Mouse (Mus musculus) liver, adult 2 months (tissue): Measurements from ENCODE around the gene Cdh26. TPM values are rescaled to one million over a fixed set of nuclear protein-coding genes. Genes with fewer than 3 reads are reported as not detected.

Experiments used
- DNase-seq: peaks from one replicate; pipeline ENCODE4 v3.0.0-alpha.2; 2011; ENCODE audit warnings: low read depth, low spot score; ENCODE audit errors: extremely low read depth
- H3K27ac ChIP-seq: fragments of 200-500 bp; replicated peaks from 2 replicates; pipeline ENCODE4 v1.5.1; 2012; ENCODE audit warnings: low read depth, mild to moderate bottlenecking, control low read depth, inconsistent platforms, low read length; ENCODE audit not compliant: insufficient read depth
- H3K27me3 ChIP-seq: fragments of 200-500 bp; 2 replicates; pipeline ENCODE4 v1.6.1; 2012; ENCODE audit warnings: mild to moderate bottlenecking, moderate library complexity, low read length, inconsistent platforms; ENCODE audit not compliant: control insufficient read depth, insufficient read depth
- H3K36me3 ChIP-seq: fragments of 200-500 bp; 2 replicates; pipeline ENCODE4 v1.6.1; 2012; ENCODE audit warnings: low read length, inconsistent platforms; ENCODE audit not compliant: control insufficient read depth, insufficient read depth
- H3K4me1 ChIP-seq: fragments of 200-500 bp; 2 replicates; pipeline ENCODE4 v1.6.1; 2011; ENCODE audit warnings: low read length; ENCODE audit not compliant: control insufficient read depth, insufficient read depth
- H3K4me3 ChIP-seq: fragments of 200-500 bp; 2 replicates; pipeline ENCODE4 v1.5.1; 2011; ENCODE audit warnings: low read depth, mild to moderate bottlenecking, control low read depth, low read length, moderate library complexity; ENCODE audit not compliant: insufficient read depth
- H3K79me2 ChIP-seq: fragments of 200-500 bp; 2 replicates; pipeline ENCODE4 v1.6.1; 2012; ENCODE audit warnings: inconsistent platforms, mild to moderate bottlenecking, low read length, moderate library complexity; ENCODE audit not compliant: control insufficient read depth, insufficient read depth
- H3K9ac ChIP-seq: fragments of 200-500 bp; 2 replicates; pipeline ENCODE4 v1.6.1; 2012; ENCODE audit warnings: low read depth, mild to moderate bottlenecking, control low read depth, inconsistent platforms, low read length
- CTCF ChIP-seq: fragments of 200-500 bp; IDR thresholded peaks from 2 replicates; pipeline ENCODE4 v1.5.1; 2011; ENCODE audit warnings: low read depth, low read length, control low read depth
- POLR2A ChIP-seq: fragments of 200-500 bp; IDR thresholded peaks from 2 replicates; pipeline ENCODE4 v1.6.1; 2011; ENCODE audit warnings: low read length, control low read depth; ENCODE audit not compliant: insufficient read depth; ENCODE audit errors: extremely low read depth
- whole genome bisulfite sequencing: fragments of 180-500 bp; shearing (Covaris S2); methylation state at CpG from one replicate; pipeline ENCODE4 v1.1.7; 2018; 5-methylcytosine and 5-hydroxymethylcytosine counted together
- polyA plus RNA-seq: library from polyadenylated mRNA; depleted of rRNA; stranded (reverse); fragments of >200 nt; gene quantifications from 2 replicates; pipeline ENCODE4 v1.2.3, GENCODE M21; 2012
- total RNA-seq: library from RNA; depleted of rRNA; stranded (reverse); fragments of >200 nt; gene quantifications from 2 replicates; pipeline ENCODE4 v1.2.3, GENCODE M21; 2014

Cdh26 gene
- total and polyA plus RNA-seq, 2 experiments: not detected

DNA sequence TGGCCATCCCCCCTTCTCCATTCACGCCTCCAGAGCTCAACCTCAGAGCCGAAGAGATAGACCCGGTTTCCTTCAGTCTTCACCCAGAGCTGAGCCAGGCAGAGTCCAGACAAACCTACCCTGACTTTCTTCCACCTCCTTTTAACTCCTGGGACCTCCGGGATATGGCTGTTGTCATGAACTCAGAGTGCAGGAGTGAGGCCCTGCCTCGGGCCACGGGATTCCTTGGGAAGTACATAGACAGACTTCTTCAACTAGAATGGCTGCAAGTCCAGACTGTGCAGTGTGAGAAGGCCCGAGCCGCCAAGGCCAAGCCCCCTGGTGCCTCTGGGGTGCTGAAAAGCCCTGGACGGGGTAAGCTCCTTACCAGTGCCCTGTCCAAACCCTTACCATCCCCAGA is 9.8 kb upstream of the Cdh26 start:
- Histone ChIP-seq H3K4me3 (no peak overlapping the region), H3K4me1 (no peaks in the 10 kb centered on the region), H3K27me3 (no peaks in the 10 kb centered on the region), H3K36me3 (no peaks in the 10 kb centered on the region), H3K27ac (no peak overlapping the region), H3K9ac (no peak overlapping the region), H3K79me2 (no peaks in the 10 kb centered on the region)
- 86% methylated on average over 9 of the region's 9 CpGs for WGBS
- no peak for TF ChIP-seq POLR2A
- TF ChIP-seq CTCF: no peak
- DNase-seq: no peak

DNA sequence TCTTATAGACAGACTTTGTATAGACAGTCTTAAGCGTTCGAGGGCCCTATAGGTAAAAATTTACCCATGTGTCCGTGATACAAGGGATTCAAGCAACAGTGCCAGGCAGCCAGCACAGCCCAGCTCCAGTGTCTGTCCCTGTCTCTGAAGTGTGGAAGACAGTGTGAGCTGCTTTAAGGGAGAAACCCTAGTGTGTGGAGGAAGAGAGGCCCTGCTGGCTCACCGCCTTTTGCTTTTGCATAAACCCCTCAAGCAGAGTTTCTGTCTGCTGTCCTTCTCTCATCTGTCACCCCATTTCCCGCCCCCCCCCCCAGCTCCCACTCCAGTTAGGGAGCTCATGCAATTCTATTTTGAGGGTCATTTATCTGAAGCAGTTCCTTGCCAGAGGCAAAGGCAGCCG is 8.7 kb upstream of the Cdh26 start:
- TF ChIP-seq CTCF (no peak), POLR2A (no peak)
- Histone ChIP-seq H3K4me1 (no peaks in the 10 kb centered on the region), H3K9ac (no peak overlapping the region), H3K36me3 (no peaks in the 10 kb centered on the region), H3K27me3 (no peaks in the 10 kb centered on the region), H3K79me2 (no peaks in the 10 kb centered on the region), H3K4me3 (no peak overlapping the region), H3K27ac (no peak overlapping the region)
- 79% methylated on average over 6 of the region's 6 CpGs for WGBS
- no peak for DNase-seq

DNA sequence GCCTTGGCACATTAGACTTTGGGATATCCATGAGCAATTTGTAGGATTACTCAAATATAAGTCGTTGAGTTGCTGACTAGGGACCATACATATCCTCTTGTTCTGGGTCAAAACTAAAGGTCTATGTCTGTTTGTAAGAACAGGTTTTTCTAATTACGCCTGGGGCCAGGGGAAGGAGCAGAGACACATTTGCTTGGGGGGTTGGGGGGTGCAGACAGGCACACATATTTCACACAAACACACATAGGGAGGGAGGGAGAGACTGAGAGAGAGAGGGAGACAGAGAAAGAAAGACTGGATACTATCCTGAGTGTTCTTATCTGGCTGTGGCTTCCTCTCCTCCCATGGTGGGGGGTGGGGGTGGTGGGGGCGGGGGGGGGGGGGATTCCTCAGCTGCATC is 8.1 kb upstream of the Cdh26 start:
- Histone ChIP-seq H3K4me3 (no peak overlapping the region), H3K27ac (no peak overlapping the region), H3K79me2 (no peaks in the 10 kb centered on the region), H3K9ac (no peak overlapping the region), H3K27me3 (no peaks in the 10 kb centered on the region), H3K36me3 (no peaks in the 10 kb centered on the region), H3K4me1 (no peaks in the 10 kb centered on the region)
- DNase-seq: no peak
- no peak for TF ChIP-seq CTCF
- no peak for TF ChIP-seq POLR2A
- WGBS: 37% methylated on average over 3 of the region's 3 CpGs

DNA sequence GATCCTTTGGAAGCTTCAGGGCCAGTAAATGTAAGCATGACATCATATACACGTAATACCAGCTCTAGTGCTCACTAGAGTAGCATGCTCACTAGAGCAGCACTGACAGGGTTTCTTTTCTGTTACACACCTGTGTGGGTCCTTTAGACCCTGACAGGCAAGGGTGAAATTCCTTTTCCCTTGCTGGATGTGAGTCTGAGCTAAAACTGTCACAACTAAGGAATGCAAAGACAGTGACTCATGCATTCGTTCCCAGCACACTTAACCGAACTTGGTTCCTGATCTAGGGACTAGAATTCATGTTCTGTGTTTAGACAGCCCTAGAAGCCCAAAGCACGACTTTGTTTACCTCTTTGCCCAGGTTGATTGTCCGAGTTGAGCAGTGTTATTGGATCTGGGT is 7.1 kb upstream of the Cdh26 start:
- 59% methylated on average over 5 of the region's 5 CpGs for WGBS
- DNase-seq: no peak
- Histone ChIP-seq H3K36me3 (no peaks in the 10 kb centered on the region), H3K79me2 (no peaks in the 10 kb centered on the region), H3K9ac (no peak overlapping the region), H3K27ac (no peak overlapping the region), H3K27me3 (no peaks in the 10 kb centered on the region), H3K4me1 (no peaks in the 10 kb centered on the region), H3K4me3 (no peak overlapping the region)
- TF ChIP-seq CTCF: no peak
- TF ChIP-seq POLR2A: no peak

GRCm38 (mm10) chr2:178426229-178426628 is 4.1 kb upstream of the Cdh26 start:
- H3K9ac ChIP-seq: no peak overlapping the region
- no peaks in the 10 kb centered on the region for H3K4me1 ChIP-seq
- H3K79me2 ChIP-seq: no peaks in the 10 kb centered on the region
- H3K4me3 ChIP-seq: no peak overlapping the region
- no peak for TF ChIP-seq POLR2A
- peak; percentile 27; the same call in 1 of the 2 replicates for TF ChIP-seq CTCF
- no peaks in the 10 kb centered on the region for H3K27me3 ChIP-seq
- H3K36me3 ChIP-seq: no peaks in the 10 kb centered on the region
- no peak for DNase-seq
- no peak overlapping the region for H3K27ac ChIP-seq
- WGBS: 49% methylated on average over 4 of the region's 4 CpGs

DNA sequence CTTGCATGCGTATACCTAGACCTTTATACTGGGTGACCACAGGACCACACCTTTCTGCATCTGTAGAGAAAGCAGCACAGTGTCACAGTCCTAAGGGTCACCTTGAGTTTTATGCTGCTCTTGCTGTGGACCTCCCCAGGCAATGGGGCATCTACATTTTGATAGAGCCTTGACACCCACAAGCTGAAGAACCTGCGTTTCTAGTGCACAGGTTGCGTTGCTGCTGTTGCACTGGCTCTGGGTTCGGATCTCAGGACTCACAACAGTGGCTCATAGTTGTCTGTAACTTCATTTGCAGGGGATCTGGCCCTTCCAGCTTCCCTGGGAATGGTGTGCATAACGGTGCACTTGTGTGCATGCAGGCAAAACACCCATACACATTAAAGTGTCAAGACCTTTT is 3.1 kb upstream of the Cdh26 start:
- H3K27me3 ChIP-seq: no peaks in the 10 kb centered on the region
- no peaks in the 10 kb centered on the region for H3K79me2 ChIP-seq
- no peak for DNase-seq
- H3K36me3 ChIP-seq: no peaks in the 10 kb centered on the region
- WGBS: 81% methylated on average over 5 of the region's 5 CpGs
- no peak overlapping the region for H3K9ac ChIP-seq
- H3K27ac ChIP-seq: no peak overlapping the region
- TF ChIP-seq CTCF: no peak
- no peak overlapping the region for H3K4me3 ChIP-seq
- H3K4me1 ChIP-seq: no peaks in the 10 kb centered on the region
